Mouse (Mus musculus): ENCODE data around the gene Rere. TPM values are rescaled to one million over a fixed set of nuclear protein-coding genes. Genes with fewer than 3 reads are reported as not detected.
"Not testable (repeated sequence)": the region's sequence is repeated elsewhere in the genome, so short reads cannot be mapped to it uniquely, and the experiment has no call there.

Rere gene
- total RNA-seq, 1 experiment from 2014 or later = 50.0 TPM

GRCm38 (mm10) chr4:150272725-150273124 lies 8.7 kb upstream of the Rere start:
- peak; percentile 12 to 16; a peak in 1 of 4 replicates for ATAC-seq (replicated peaks in 1 of 2; ENCODE audit: insufficient read depth in 1 of 2, low FRiP score in 2 of 2, low TSS enrichment in 1 of 2, low read depth in 1 of 2, poor library complexity in 2 of 2, severe bottlenecking in 2 of 2)

DNA sequence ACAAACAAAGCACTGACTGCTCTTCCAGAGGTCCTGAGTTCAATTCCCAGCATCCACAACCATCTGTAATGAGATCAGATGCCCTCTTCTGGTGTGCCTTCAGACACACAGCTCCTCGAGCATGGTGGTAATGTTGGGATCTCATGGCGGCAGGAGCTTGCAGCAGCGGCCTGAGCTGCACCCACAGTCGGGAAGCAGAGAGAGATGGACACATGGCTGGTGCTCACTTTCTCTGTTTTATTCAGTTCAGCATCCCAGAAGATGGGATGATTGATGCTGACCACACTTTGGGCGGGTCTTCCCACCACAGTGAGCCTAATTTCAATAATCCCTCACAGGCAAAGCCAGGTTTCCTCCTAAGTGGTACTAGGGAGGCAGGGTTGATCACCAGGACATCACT lies 5.9 kb upstream of the Rere start:
- ATAC-seq (replicated peaks in 1 of 2; ENCODE audit: insufficient read depth in 1 of 2, low FRiP score in 2 of 2, low TSS enrichment in 1 of 2, low read depth in 1 of 2, poor library complexity in 2 of 2, severe bottlenecking in 2 of 2) = no peak

DNA sequence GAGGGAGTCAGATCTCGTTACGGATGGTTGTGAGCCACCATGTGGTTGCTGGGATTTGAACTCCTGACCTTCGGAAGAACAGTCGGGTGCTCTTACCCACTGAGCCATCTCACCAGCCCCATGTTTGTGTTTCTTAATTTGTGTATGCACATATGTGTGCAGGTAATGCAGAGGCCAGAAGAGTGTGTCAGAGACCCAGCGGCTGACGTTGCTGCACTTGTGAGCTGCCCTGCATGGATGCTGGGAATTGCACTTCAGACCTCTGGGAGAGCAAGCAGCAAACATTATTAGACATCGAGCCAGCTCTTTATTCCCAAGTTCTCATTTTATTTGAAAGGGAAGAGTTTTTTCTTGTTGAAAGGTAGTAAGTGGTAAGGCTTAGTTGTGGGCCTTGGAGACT lies 2.1 kb upstream of the Rere start:
- ATAC-seq (replicated peaks in 1 of 2; ENCODE audit: insufficient read depth in 1 of 2, low FRiP score in 2 of 2, low TSS enrichment in 1 of 2, low read depth in 1 of 2, poor library complexity in 2 of 2, severe bottlenecking in 2 of 2) = not testable (repeated sequence)

DNA sequence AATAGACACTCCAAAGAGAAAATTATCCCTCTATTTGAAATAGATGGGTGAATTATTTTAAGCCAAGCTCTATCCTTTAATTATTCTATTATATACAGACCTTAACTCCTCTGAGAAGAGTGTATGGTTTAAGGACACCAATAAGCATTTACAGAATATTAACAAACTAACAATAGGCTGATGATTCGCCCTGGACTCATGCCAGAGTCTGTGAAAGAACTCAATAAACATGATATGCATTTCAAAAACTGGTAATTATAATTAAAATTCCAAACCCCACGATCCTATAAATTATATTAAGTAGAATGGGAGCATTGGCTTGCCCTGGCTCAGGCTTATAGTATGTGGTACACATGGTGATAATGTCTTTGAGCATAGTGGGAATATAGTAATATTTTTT lies 1.4 kb upstream of the Rere start:
- no peak for ATAC-seq (replicated peaks in 1 of 2; ENCODE audit: insufficient read depth in 1 of 2, low FRiP score in 2 of 2, low TSS enrichment in 1 of 2, low read depth in 1 of 2, poor library complexity in 2 of 2, severe bottlenecking in 2 of 2)

DNA sequence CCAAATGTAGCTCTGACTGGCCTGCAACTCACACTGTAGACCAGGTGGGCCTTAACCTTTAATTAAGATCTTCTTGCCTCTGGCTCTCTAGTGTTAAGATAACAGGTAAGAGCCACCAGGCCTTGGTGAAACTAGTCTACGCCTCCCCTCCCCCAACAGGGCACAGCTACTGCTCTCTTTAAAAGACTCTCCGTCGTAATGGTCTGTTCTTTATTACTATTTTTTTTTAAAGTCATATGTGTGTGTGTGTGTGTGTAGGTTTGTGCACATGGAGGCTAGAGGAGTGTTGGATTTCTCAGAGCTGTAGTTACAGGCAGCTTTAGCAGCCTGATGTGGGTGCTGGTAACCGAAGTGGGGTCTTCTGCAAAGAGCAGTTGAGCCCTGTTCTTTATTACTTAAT lies 987 bp upstream of the Rere start:
- no peak for ATAC-seq (replicated peaks in 1 of 2; ENCODE audit: insufficient read depth in 1 of 2, low FRiP score in 2 of 2, low TSS enrichment in 1 of 2, low read depth in 1 of 2, poor library complexity in 2 of 2, severe bottlenecking in 2 of 2)

DNA sequence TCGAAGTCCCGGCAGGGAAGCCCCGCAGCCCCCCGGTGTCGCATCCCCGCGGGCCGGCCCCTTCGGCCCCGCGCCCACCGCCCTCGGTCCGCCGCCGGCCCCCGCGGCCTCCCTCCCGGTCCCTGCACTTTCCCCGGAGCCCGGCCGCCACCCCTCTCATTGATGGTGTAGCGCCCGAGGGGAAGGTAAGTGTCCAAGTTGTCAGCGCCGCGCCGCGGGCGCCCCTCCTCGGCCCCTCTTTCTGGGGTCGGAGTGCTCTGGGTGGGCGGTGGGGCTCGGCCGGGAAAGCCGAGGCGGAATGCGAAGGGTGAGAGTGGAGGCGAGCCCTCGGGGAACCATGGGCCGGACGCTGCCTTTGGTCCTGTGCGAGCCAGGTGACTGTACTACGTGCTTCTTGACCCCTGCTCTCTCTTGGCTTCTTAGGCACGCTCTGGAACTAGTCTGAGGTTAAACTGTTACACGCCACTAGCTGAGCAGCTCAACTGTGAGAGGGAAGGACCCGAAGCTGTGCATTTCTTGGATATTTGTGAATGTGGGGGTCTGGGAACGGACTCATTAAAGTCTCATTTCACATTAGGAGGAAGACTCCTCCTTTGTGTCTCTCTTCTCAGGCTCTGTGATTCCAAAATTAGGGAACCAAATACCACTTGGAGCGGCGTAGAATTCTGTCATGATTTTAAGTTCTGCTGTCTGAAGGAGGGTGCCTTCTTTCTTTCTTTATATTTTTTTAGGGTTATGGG lies 615 bp downstream of the Rere start:
- ATAC-seq (replicated peaks in 1 of 2; ENCODE audit: insufficient read depth in 1 of 2, low FRiP score in 2 of 2, low TSS enrichment in 1 of 2, low read depth in 1 of 2, poor library complexity in 2 of 2, severe bottlenecking in 2 of 2) = 0 out of 4 replicates have a peak, but pooled peaks of 1 of the 2 experiments have one; percentile 12

GRCm38 (mm10) chr4:150282631-150283334 lies 1.3 kb downstream of the Rere start:
- ATAC-seq (replicated peaks in 1 of 2; ENCODE audit: insufficient read depth in 1 of 2, low FRiP score in 2 of 2, low TSS enrichment in 1 of 2, low read depth in 1 of 2, poor library complexity in 2 of 2, severe bottlenecking in 2 of 2) = no peak

- ATAC-seq (replicated peaks in 1 of 2; ENCODE audit: insufficient read depth in 1 of 2, low FRiP score in 2 of 2, low TSS enrichment in 1 of 2, low read depth in 1 of 2, poor library complexity in 2 of 2, severe bottlenecking in 2 of 2) = no peak
These were observed 1.8 kb downstream of the Rere start for GRCm38 (mm10) chr4:150283335-150283638.

DNA sequence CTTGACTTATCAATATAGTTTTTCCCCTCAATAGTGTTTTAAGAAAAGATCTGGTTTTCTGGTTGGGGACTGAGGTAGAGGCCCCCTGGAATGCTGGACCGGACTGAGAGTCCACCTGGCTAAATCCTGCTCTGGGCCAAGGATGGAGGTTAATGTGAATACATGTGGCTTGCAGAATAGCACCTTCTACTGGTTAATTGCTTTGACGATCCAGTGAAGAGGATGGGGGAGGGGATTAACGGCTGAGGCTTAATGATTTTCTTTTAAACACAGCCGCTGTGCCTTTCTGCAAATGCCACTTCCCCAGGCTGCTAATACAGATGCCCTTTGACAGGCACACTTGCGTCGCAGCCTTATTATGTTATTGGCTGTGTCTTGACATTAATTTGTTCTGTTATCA lies 2.5 kb downstream of the Rere start:
- ATAC-seq (replicated peaks in 1 of 2; ENCODE audit: insufficient read depth in 1 of 2, low FRiP score in 2 of 2, low TSS enrichment in 1 of 2, low read depth in 1 of 2, poor library complexity in 2 of 2, severe bottlenecking in 2 of 2) = no peak

GRCm38 (mm10) chr4:150286980-150287379 lies 5.5 kb downstream of the Rere start:
- no peak for ATAC-seq (replicated peaks in 1 of 2; ENCODE audit: insufficient read depth in 1 of 2, low FRiP score in 2 of 2, low TSS enrichment in 1 of 2, low read depth in 1 of 2, poor library complexity in 2 of 2, severe bottlenecking in 2 of 2)

DNA sequence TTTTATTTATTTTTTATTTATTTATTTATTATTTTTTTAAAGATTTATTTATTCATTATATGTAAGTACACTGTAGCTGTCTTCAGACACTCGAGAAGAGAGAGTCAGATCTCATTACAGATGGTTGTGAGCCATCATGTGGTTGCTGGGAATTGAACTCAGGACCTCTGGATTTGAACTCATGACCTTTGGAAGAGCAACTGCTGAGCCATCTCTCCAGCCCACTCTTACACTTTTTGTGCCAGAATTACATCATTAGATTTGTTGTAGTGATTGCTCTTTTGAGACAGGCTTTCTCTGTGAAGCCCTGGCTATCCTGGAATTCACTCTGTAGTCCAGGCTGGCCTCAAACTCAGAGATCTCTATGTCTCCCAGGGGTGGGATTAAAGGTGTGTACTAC lies 6.0 kb downstream of the Rere start:
- ATAC-seq (replicated peaks in 1 of 2; ENCODE audit: insufficient read depth in 1 of 2, low FRiP score in 2 of 2, low TSS enrichment in 1 of 2, low read depth in 1 of 2, poor library complexity in 2 of 2, severe bottlenecking in 2 of 2) = not testable (repeated sequence)

DNA sequence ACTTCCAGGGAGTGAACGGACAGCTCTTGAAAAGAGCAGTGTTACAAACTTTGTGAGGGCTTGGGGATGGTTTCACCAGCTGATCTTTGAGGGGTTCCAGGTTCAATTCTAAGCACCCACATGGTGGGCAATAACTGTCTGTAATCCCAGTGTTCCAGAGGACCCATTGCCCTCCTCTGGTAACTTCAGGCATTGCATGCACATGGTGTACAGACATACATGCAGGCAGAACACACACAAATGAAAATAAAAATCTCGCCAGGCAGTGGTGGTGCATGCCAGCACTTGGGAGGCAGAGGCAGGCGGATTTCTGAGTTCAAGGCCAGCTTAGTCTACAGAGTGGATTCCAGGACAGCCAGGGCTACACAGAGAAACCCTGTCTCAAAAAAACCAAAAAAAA lies 10.5 kb downstream of the Rere start:
- no peak for ATAC-seq (replicated peaks in 1 of 2; ENCODE audit: insufficient read depth in 1 of 2, low FRiP score in 2 of 2, low TSS enrichment in 1 of 2, low read depth in 1 of 2, poor library complexity in 2 of 2, severe bottlenecking in 2 of 2)

DNA sequence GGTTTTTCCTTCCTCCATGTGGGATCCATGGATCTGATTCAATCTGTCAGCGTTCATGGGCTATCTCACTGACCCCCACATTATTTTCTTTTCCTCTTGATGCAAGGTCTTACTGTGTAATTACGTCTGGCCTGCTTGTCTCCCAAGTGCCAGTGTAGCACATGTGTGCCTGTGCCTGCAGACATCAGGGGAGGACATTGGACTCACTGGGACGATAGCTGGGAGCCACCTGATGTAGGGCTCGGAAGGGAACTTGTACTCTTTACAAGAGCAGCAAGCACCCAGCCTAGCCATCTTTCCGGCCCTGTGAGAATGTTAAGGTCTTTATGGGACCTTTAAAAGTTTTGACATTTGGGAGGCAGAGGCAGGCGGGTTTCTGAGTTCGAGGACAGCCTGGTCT lies 13.4 kb downstream of the Rere start:
- ATAC-seq (replicated peaks in 1 of 2; ENCODE audit: insufficient read depth in 1 of 2, low FRiP score in 2 of 2, low TSS enrichment in 1 of 2, low read depth in 1 of 2, poor library complexity in 2 of 2, severe bottlenecking in 2 of 2) = no peak

DNA sequence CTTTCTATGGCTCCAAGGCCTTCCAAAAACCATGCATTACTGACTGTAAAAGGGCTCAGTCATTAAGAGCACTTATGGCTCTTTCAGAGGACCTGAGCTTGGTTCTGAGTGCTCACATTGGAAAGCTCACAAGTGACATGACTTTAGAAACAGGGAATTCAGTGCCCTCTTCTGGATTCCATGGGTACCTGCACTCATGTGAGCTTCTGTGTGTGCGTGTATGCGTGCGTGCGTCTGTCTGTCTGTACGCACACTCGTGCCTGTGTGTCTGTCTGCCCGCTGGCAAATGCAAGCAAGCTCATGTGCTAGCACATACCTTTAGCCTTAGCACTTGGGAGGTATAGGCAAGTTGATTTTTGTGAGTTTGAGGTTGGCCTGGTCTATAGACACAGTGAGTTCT lies 14.5 kb downstream of the Rere start:
- no peak for ATAC-seq (replicated peaks in 1 of 2; ENCODE audit: insufficient read depth in 1 of 2, low FRiP score in 2 of 2, low TSS enrichment in 1 of 2, low read depth in 1 of 2, poor library complexity in 2 of 2, severe bottlenecking in 2 of 2)

DNA sequence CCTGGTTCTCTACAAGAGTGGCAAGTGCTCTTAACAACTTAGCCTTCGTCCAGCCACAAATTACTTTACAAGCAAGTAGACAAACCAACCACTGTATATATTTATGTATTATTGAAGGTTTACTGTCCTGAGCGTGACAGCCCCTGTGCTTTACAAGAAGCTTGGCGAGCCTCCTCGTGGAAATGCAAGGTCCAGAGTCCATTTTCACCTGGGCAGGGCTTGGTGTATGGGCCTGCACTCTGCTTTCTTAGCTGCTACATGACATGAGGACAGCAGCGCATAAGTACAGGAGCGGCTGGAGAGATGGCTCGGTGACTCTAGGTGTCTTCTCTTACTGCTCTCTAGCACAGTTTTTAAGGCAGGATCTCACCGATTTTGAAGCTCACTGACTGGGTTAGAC lies 21.3 kb downstream of the Rere start:
- no peak for ATAC-seq (replicated peaks in 1 of 2; ENCODE audit: insufficient read depth in 1 of 2, low FRiP score in 2 of 2, low TSS enrichment in 1 of 2, low read depth in 1 of 2, poor library complexity in 2 of 2, severe bottlenecking in 2 of 2)

DNA sequence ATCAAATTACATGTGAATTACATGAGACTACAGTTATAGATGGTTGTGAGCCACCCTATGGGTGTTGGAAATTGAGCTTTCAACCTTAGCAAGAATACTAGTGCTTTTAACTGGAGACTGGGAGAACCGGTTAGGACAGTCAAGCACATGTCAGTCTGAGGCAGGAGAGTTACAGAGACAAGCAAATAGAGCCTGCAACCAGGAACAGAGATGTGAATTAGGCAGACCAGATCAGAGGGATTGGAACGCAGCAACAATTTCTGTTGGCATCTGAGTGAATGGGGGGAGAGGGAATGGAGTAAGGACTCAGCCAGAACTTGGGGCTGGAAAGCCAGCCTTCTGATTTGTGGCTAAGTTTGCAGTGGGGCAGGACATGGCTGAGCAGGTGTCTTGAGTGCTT lies 25.3 kb downstream of the Rere start:
- no peak for ATAC-seq (replicated peaks in 1 of 2; ENCODE audit: insufficient read depth in 1 of 2, low FRiP score in 2 of 2, low TSS enrichment in 1 of 2, low read depth in 1 of 2, poor library complexity in 2 of 2, severe bottlenecking in 2 of 2)

DNA sequence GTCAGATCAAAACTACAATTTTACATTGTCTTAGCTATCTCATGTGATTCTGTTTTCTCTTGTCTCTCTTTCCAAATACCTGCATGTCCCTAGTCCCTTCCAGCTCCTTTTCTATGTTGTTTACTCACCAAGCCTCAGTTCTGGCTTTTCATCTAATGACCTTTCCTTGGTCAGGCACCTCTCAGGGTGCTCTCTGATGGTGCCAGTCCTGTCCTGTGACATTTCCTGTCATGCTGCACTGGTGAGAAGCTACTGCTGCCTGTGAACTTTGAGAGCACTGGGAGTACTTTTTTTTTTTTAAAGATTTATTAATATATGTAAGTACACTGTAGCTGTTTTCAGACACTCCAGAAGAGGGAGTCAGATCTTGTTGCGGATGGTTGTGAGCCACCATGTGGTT lies 25.8 kb downstream of the Rere start:
- no peak for ATAC-seq (replicated peaks in 1 of 2; ENCODE audit: insufficient read depth in 1 of 2, low FRiP score in 2 of 2, low TSS enrichment in 1 of 2, low read depth in 1 of 2, poor library complexity in 2 of 2, severe bottlenecking in 2 of 2)

DNA sequence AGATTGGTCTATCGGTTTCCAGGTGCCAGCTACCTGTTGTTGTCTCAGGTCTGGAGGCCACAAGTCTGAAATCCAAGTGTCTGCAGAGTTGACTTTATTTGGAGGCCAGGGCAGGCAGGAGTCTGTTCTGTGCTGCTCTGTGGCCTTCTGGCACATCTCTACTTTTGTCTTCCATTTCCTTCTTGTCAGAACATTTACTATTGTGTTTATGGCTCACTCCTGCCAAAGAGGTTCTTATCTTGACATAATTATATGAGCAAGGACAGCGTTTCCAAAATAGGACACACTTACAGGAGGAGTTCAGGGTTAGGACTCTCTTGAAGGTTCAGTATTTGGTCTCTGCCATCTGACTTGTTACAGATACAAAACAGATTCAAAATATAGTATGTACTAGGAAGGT lies 30.0 kb downstream of the Rere start:
- ATAC-seq (replicated peaks in 1 of 2; ENCODE audit: insufficient read depth in 1 of 2, low FRiP score in 2 of 2, low TSS enrichment in 1 of 2, low read depth in 1 of 2, poor library complexity in 2 of 2, severe bottlenecking in 2 of 2) = no peak

- no peak for ATAC-seq (replicated peaks in 1 of 2; ENCODE audit: insufficient read depth in 1 of 2, low FRiP score in 2 of 2, low TSS enrichment in 1 of 2, low read depth in 1 of 2, poor library complexity in 2 of 2, severe bottlenecking in 2 of 2)
These were observed 31.2 kb downstream of the Rere start for GRCm38 (mm10) chr4:150312646-150313045.

All from hematopoietic stem cell, adult 5-6 weeks (primary cell).